Mouse (Mus musculus) thymus, adult 2 months (tissue): ENCODE measurements around the gene Gmeb1. TPM values are rescaled to one million over a fixed set of nuclear protein-coding genes. Genes with fewer than 3 reads are reported as not detected.
"Not testable (repeated sequence)": the region's sequence is repeated elsewhere in the genome, so short reads cannot be mapped to it uniquely, and the experiment has no call there.

Experiments used
- DNase-seq: peaks from one replicate; pipeline ENCODE4 v3.0.0; 2021
- H3K27ac ChIP-seq: fragments of 200-500 bp; 2 replicates; pipeline ENCODE4 v1.5.1; 2012; ENCODE audit warnings: low read length, control low read depth; ENCODE audit not compliant: control insufficient read depth, insufficient read depth
- H3K27me3 ChIP-seq: fragments of 200-500 bp; 2 replicates; pipeline ENCODE4 v1.6.1; 2012; ENCODE audit warnings: mild to moderate bottlenecking, low read length, moderate library complexity, mixed read lengths; ENCODE audit not compliant: control insufficient read depth, insufficient read depth
- H3K36me3 ChIP-seq: fragments of 200-500 bp; 2 replicates; pipeline ENCODE4 v1.6.1; 2012; ENCODE audit warnings: mild to moderate bottlenecking, low read length, moderate library complexity; ENCODE audit not compliant: control insufficient read depth, insufficient read depth
- H3K4me1 ChIP-seq: fragments of 200-500 bp; replicated peaks from 2 replicates; pipeline ENCODE4 v1.6.1; 2012; ENCODE audit warnings: low read length; ENCODE audit not compliant: control insufficient read depth, insufficient read depth
- H3K4me3 ChIP-seq: fragments of 200-500 bp; 2 replicates; pipeline ENCODE4 v1.5.1; 2012; ENCODE audit warnings: mild to moderate bottlenecking, low read length, control low read depth, moderate library complexity; ENCODE audit not compliant: control insufficient read depth, insufficient read depth
- CTCF ChIP-seq: fragments of 200-500 bp; IDR thresholded peaks from 2 replicates; pipeline ENCODE4 v1.5.1; 2012; ENCODE audit warnings: mild to moderate bottlenecking, control low read depth, low read length, moderate library complexity, borderline replicate concordance; ENCODE audit not compliant: control insufficient read depth, poor library complexity, insufficient read depth; ENCODE audit errors: extremely low read depth
- POLR2A ChIP-seq: fragments of 200-500 bp; IDR thresholded peaks from 2 replicates; pipeline ENCODE4 v1.6.1; 2012; ENCODE audit warnings: mild to moderate bottlenecking, low read length, control low read depth, moderate library complexity; ENCODE audit not compliant: control insufficient read depth, poor library complexity, insufficient read depth; ENCODE audit errors: extremely low read depth
- WGBS: fragments of 180-500 bp; shearing (Covaris S2); methylation state at CpG from one replicate; pipeline ENCODE4 v1.1.7; 2018; 5-methylcytosine and 5-hydroxymethylcytosine counted together
- polyA plus RNA-seq: library from polyadenylated mRNA; depleted of rRNA; stranded (reverse); fragments of >200 nt; gene quantifications from 2 replicates; pipeline ENCODE4 v1.2.3, GENCODE M21; 2012; rRNA removed

Gene Gmeb1
- 47.5 and 49.6 TPM in 2 replicates for polyA plus RNA-seq

DNA sequence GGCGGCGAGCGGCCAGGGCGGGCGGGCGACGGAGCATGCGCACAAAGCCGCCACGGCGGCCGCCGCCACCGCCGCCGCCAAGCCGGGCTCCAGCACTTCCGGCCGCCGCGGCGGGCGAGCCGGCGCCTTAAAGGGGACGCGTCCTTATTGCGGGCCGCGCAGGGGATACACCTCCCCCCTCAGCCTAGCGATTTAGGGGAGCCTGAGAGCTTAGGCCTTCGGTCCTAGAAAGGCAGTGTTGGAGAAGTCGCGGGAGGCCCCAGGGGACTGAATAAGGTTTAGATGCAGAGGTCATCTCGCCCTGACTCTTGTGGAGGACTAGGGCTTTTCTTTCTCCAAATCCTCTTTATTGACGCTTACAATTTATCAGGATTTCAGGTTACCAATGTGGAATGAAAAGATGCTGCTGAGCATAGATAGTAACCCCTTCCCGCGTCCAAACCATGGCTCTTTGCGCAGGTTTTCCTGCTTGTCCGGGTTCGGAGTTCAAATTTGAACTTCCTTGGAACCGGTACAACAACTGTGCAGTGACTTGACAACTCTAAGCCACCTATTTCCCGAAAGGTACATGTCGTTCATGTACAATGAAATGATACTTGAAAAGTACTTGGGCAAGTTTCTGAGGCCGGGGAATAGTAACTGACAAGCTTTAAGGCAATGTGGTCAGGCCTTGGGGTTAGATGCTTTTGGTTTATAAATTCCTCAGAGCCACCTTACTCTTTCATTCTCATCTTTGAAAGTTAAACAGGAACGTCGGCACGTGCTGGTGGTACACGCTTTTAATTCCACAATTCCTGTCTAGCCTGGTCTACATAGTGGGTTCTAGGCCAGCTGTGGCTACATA, at the start of gene Gmeb1:
Gmeb1 (minus strand) TSS at position 89 of the 844 bp plus-strand sequence.
- H3K4me3 ChIP-seq = peak within 1 kb of the TSS; percentile 89
- no peaks in the 10 kb centered on the region for H3K27me3 ChIP-seq
- peak within 1 kb of the TSS; percentile 90 for H3K27ac ChIP-seq
- no peaks in the 10 kb centered on the region for H3K36me3 ChIP-seq
- H3K4me1 ChIP-seq = peaks cover 5% of the 10 kb centered on the region
- TF ChIP-seq CTCF (no peak), POLR2A (peak; percentile 49)
- peak; percentile 80 for DNase-seq
- WGBS = 5% methylated on average over 42 of the region's 49 CpGs

DNA sequence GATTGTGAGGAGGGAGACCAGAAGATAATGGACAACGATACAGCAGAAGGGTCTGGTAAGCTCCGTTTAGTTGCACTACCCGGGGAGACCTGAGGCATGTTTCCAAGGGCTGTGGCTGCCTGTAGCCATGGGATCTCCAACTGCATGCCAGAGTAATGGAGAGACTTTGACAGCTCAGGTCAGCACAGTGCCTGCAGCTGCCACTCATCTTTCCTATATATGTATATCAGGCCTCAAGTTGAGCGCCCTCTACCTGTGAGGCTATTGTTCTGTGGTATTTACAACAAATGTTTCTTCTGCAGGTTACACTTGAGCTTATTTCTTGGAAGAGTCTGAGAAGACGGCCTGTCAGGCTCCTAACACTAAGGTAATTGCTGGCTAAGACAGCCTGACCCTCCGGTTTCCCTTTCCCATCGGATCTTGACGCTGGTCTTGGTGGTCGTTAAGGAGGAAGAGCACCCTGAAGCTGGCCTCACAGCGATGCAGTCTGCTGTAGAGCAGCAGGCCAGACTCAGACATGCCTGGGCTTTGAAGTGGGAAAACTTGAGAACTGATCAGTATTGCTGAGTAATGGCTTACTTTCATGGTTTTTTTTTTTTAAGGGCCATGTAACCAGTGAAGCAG, 48.6 kb upstream of the Gmeb1 start:
- Histone ChIP-seq H3K4me3 (peak overlapping the region; percentile 23), H3K27ac (peak overlapping the region; percentile 36; the same call in 1 of the 2 replicates), H3K36me3 (peaks cover 30% of the 10 kb centered on the region), H3K4me1 (peaks cover 15% of the 10 kb centered on the region), H3K27me3 (no peaks in the 10 kb centered on the region)
- WGBS = 8% methylated on average over 10 of the region's 10 CpGs
- peak; percentile 71 for DNase-seq
- TF ChIP-seq POLR2A (no peak), CTCF (no peak)

DNA sequence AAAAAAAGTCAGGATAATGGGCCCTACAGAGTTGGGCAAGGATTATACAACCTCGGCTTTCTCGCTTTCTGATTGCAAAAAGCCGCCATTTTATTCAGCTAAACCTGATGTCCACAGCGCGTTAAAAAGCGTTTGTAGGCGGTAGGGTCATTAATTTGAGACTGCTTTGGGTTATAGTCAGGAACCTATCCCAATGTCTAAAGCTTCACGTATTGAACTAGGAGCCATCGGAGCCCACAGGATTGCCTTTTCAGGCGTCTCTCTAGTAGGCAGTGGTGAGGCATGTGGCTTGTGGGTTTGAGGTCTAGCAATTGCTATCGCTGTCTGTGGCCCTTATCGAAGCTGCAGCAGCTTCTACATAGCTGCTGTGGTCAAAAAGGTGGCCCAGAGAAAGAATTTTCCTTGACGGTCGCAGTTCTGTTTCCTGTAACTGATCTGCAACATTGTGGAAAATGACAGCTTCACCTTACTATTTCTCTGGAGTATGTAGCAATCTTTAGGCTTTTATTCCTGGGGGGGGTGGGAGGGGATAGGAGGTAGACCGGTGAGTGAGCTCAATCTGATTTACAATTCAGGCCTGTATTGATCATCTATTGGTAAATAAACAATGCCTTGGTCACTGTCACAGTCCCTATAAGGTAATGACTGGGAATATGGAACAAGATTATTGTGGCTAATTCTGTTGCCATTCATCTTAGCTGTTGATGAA, 47.9 kb upstream of the Gmeb1 start:
- WGBS = under 1% methylated on average over 15 of the region's 15 CpGs
- peaks cover 15% of the 10 kb centered on the region for H3K4me1 ChIP-seq
- peaks cover 30% of the 10 kb centered on the region for H3K36me3 ChIP-seq
- TF ChIP-seq POLR2A (no peak), CTCF (no peak)
- H3K27ac ChIP-seq = no peak overlapping the region
- no peaks in the 10 kb centered on the region for H3K27me3 ChIP-seq
- no peak for DNase-seq
- peak overlapping the region; percentile 67 for H3K4me3 ChIP-seq

DNA sequence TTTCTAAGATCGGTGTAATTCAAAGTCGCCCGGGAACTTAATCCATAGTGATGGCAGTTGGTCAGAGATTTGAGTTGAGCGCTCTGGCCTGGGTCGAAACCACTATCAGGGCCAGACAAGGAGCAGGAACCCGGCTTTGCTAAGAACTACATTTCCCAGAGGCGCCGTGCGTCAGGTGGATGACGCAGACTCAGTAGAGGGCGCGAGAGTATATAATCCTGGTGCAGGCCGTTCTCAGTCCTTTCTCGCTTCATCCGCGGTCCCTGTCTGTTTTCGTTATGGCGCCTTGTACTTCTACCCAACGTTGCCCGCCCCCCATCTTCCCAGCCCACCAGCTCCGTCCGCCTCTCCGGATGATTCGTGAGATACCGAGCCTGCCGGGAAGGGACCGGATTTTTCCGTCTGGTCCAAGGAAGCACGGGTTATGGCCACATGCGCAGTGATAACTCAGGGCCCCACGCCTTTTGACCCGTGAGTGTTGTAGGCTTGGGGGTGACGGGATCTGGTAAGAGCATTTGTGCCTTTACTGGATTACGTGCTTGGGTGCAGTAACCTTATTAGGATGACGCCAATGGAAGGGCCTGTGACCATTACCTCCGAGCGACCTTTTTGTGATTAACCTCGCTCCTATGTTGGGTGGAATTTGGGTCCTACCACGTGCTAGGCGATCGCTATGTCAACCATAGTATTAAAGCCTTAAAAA, 47.2 kb upstream of the Gmeb1 start:
- peak overlapping the region; percentile 67 for H3K4me3 ChIP-seq
- H3K27me3 ChIP-seq = no peaks in the 10 kb centered on the region
- 0 out of 2 replicates have a peak, but pooled peaks have one; percentile 15 for TF ChIP-seq CTCF
- peak; percentile 88 for TF ChIP-seq POLR2A
- DNase-seq = peak; percentile 88
- WGBS = under 1% methylated on average over 41 of the region's 41 CpGs
- H3K36me3 ChIP-seq = peaks cover 24% of the 10 kb centered on the region
- peaks cover 15% of the 10 kb centered on the region for H3K4me1 ChIP-seq
- peak overlapping the region; percentile 29 for H3K27ac ChIP-seq

- Histone ChIP-seq H3K36me3 (peaks cover 14% of the 10 kb centered on the region), H3K4me1 (peaks cover 25% of the 10 kb centered on the region), H3K27ac (no peak overlapping the region), H3K4me3 (no peak overlapping the region), H3K27me3 (no peaks in the 10 kb centered on the region)
- TF ChIP-seq CTCF = no peak
- no peak for TF ChIP-seq POLR2A
- 40% methylated on average over 6 of the region's 6 CpGs for WGBS
- DNase-seq = no peak
Measured at GRCm38 (mm10) chr4:132306004-132306403, 44.6 kb upstream of the Gmeb1 start.

- Histone ChIP-seq H3K4me3 (no peak overlapping the region), H3K27me3 (no peaks in the 10 kb centered on the region), H3K36me3 (peaks cover 7% of the 10 kb centered on the region), H3K4me1 (peaks cover 25% of the 10 kb centered on the region), H3K27ac (no peak overlapping the region)
- TF ChIP-seq CTCF (no peak), POLR2A (no peak)
- DNase-seq = no peak
- WGBS = 28% methylated on average over 8 of the region's 8 CpGs
Measured at GRCm38 (mm10) chr4:132305276-132305675, 43.9 kb upstream of the Gmeb1 start.

GRCm38 (mm10) chr4:132303484-132303883, 42.1 kb upstream of the Gmeb1 start:
- H3K27me3 ChIP-seq, DNase-seq, H3K4me3 ChIP-seq, H3K27ac ChIP-seq, H3K36me3 ChIP-seq: not testable (repeated sequence)
- 67% methylated on average over 6 of the region's 6 CpGs for WGBS
- peaks cover 17% of the 10 kb centered on the region for H3K4me1 ChIP-seq
